Mouse (Mus musculus): ENCODE results near the gene H6pd. TPM values are rescaled to one million over a fixed set of nuclear protein-coding genes. Genes with fewer than 3 reads are reported as not detected.

The H6pd gene
- polyA plus RNA-seq, 1 experiment from 2014 or later = 2.0 TPM

GRCm38 (mm10) chr4:149975730-149976254 is 33.0 kb downstream of the H6pd start:
- Histone ChIP-seq H3K9me3 (ENCODE audit: control insufficient read depth, low read length) (no peaks in the 10 kb centered on the region), H3K4me3 (ENCODE audit: low read depth, low read length) (no peak overlapping the region), H3K36me3 (ENCODE audit: control insufficient read depth, insufficient read depth, low read length) (no peaks in the 10 kb centered on the region), H3K27me3 (ENCODE audit: control insufficient read depth, insufficient read depth, low read length) (no peaks in the 10 kb centered on the region), H3K27ac (ENCODE audit: low read depth, low read length) (no peak overlapping the region), H3K4me2 (ENCODE audit: low read depth, low read length) (no peak overlapping the region), H3K4me1 (ENCODE audit: control insufficient read depth, insufficient read depth, low read length) (no peaks in the 10 kb centered on the region; the same call in 1 of the 2 replicates), H3K9ac (replicated peaks; ENCODE audit: low read depth, low read length) (no peak overlapping the region)
- WGBS = 77% methylated on average over 5 of the region's 5 CpGs
- no peak for ATAC-seq (ENCODE audit: low read depth)

GRCm38 (mm10) chr4:149975291-149975690 is 33.5 kb downstream of the H6pd start:
- H3K9ac ChIP-seq (replicated peaks; ENCODE audit: low read depth, low read length) = no peak overlapping the region
- H3K4me3 ChIP-seq (ENCODE audit: low read depth, low read length) = no peak overlapping the region
- H3K4me2 ChIP-seq (ENCODE audit: low read depth, low read length) = no peak overlapping the region
- ATAC-seq (ENCODE audit: low read depth) = no peak
- H3K27me3 ChIP-seq (ENCODE audit: control insufficient read depth, insufficient read depth, low read length) = no peaks in the 10 kb centered on the region
- WGBS = 83% methylated on average over 8 of the region's 8 CpGs
- no peak overlapping the region for H3K27ac ChIP-seq (ENCODE audit: low read depth, low read length)
- no peaks in the 10 kb centered on the region; the same call in 1 of the 2 replicates for H3K4me1 ChIP-seq (ENCODE audit: control insufficient read depth, insufficient read depth, low read length)
- H3K36me3 ChIP-seq (ENCODE audit: control insufficient read depth, insufficient read depth, low read length) = no peaks in the 10 kb centered on the region
- no peaks in the 10 kb centered on the region for H3K9me3 ChIP-seq (ENCODE audit: control insufficient read depth, low read length)

- no peak for ATAC-seq (ENCODE audit: low read depth)
- no peaks in the 10 kb centered on the region for H3K36me3 ChIP-seq (ENCODE audit: control insufficient read depth, insufficient read depth, low read length)
These were observed 37.4 kb downstream of the H6pd start for GRCm38 (mm10) chr4:149971393-149971792.

GRCm38 (mm10) chr4:149968526-149968925 is 40.3 kb downstream of the H6pd start:
- H3K36me3 ChIP-seq (ENCODE audit: control insufficient read depth, insufficient read depth, low read length) = no peaks in the 10 kb centered on the region
- no peaks in the 10 kb centered on the region for H3K9me3 ChIP-seq (ENCODE audit: control insufficient read depth, low read length)
- ATAC-seq (ENCODE audit: low read depth) = no peak
- WGBS = 28% methylated on average over 6 of the region's 6 CpGs
- H3K4me1 ChIP-seq (ENCODE audit: control insufficient read depth, insufficient read depth, low read length) = no peaks in the 10 kb centered on the region
- no peak overlapping the region for H3K4me2 ChIP-seq (ENCODE audit: low read depth, low read length)
- H3K4me3 ChIP-seq (ENCODE audit: low read depth, low read length) = no peak overlapping the region
- no peaks in the 10 kb centered on the region for H3K27me3 ChIP-seq (ENCODE audit: control insufficient read depth, insufficient read depth, low read length)
- H3K9ac ChIP-seq (replicated peaks; ENCODE audit: low read depth, low read length) = no peak overlapping the region
- H3K27ac ChIP-seq (ENCODE audit: low read depth, low read length) = no peak overlapping the region

More at GRCm38 (mm10) chr4:149971393-149971792, 37.4 kb downstream of the H6pd start:
- Histone ChIP-seq H3K9me3 (ENCODE audit: control insufficient read depth, low read length) (no peaks in the 10 kb centered on the region), H3K9ac (replicated peaks; ENCODE audit: low read depth, low read length) (no peak overlapping the region), H3K27me3 (ENCODE audit: control insufficient read depth, insufficient read depth, low read length) (no peaks in the 10 kb centered on the region), H3K4me3 (ENCODE audit: low read depth, low read length) (no peak overlapping the region), H3K27ac (ENCODE audit: low read depth, low read length) (no peak overlapping the region), H3K4me2 (ENCODE audit: low read depth, low read length) (no peak overlapping the region), H3K4me1 (ENCODE audit: control insufficient read depth, insufficient read depth, low read length) (no peaks in the 10 kb centered on the region)
- 67% methylated on average over 9 of the region's 9 CpGs for WGBS

GRCm38 (mm10) chr4:149966963-149967362 is 41.9 kb downstream of the H6pd start:
- Histone ChIP-seq H3K27ac (ENCODE audit: low read depth, low read length) (no peak overlapping the region), H3K9me3 (ENCODE audit: control insufficient read depth, low read length) (no peaks in the 10 kb centered on the region), H3K4me1 (ENCODE audit: control insufficient read depth, insufficient read depth, low read length) (no peaks in the 10 kb centered on the region), H3K4me2 (ENCODE audit: low read depth, low read length) (no peak overlapping the region), H3K4me3 (ENCODE audit: low read depth, low read length) (no peak overlapping the region), H3K9ac (replicated peaks; ENCODE audit: low read depth, low read length) (no peak overlapping the region), H3K27me3 (ENCODE audit: control insufficient read depth, insufficient read depth, low read length) (no peaks in the 10 kb centered on the region), H3K36me3 (ENCODE audit: control insufficient read depth, insufficient read depth, low read length) (no peaks in the 10 kb centered on the region)
- WGBS = 88% methylated on average over 9 of the region's 9 CpGs
- no peak for ATAC-seq (ENCODE audit: low read depth)

- Histone ChIP-seq H3K27me3 (ENCODE audit: control insufficient read depth, insufficient read depth, low read length) (no peaks in the 10 kb centered on the region), H3K27ac (ENCODE audit: low read depth, low read length) (no peak overlapping the region), H3K9ac (replicated peaks; ENCODE audit: low read depth, low read length) (no peak overlapping the region), H3K4me2 (ENCODE audit: low read depth, low read length) (no peak overlapping the region), H3K9me3 (ENCODE audit: control insufficient read depth, low read length) (no peaks in the 10 kb centered on the region), H3K36me3 (ENCODE audit: control insufficient read depth, insufficient read depth, low read length) (no peaks in the 10 kb centered on the region), H3K4me1 (ENCODE audit: control insufficient read depth, insufficient read depth, low read length) (no peaks in the 10 kb centered on the region), H3K4me3 (ENCODE audit: low read depth, low read length) (no peak overlapping the region)
- ATAC-seq (ENCODE audit: low read depth) = no peak
- 55% methylated on average over 5 of the region's 5 CpGs for WGBS
These were observed 42.6 kb downstream of the H6pd start for GRCm38 (mm10) chr4:149966252-149966651.

GRCm38 (mm10) chr4:149965672-149966071 is 43.2 kb downstream of the H6pd start:
- Histone ChIP-seq H3K9me3 (ENCODE audit: control insufficient read depth, low read length) (no peaks in the 10 kb centered on the region), H3K27me3 (ENCODE audit: control insufficient read depth, insufficient read depth, low read length) (no peaks in the 10 kb centered on the region), H3K4me1 (ENCODE audit: control insufficient read depth, insufficient read depth, low read length) (no peaks in the 10 kb centered on the region), H3K9ac (replicated peaks; ENCODE audit: low read depth, low read length) (no peak overlapping the region), H3K36me3 (ENCODE audit: control insufficient read depth, insufficient read depth, low read length) (no peaks in the 10 kb centered on the region), H3K4me2 (ENCODE audit: low read depth, low read length) (no peak overlapping the region), H3K27ac (ENCODE audit: low read depth, low read length) (no peak overlapping the region), H3K4me3 (ENCODE audit: low read depth, low read length) (no peak overlapping the region)
- 78% methylated on average over 6 of the region's 6 CpGs for WGBS
- ATAC-seq (ENCODE audit: low read depth) = no peak

- 68% methylated on average over 6 of the region's 6 CpGs for WGBS
- H3K36me3 ChIP-seq (ENCODE audit: control insufficient read depth, insufficient read depth, low read length) = no peaks in the 10 kb centered on the region
- no peak overlapping the region for H3K27ac ChIP-seq (ENCODE audit: low read depth, low read length)
- ATAC-seq (ENCODE audit: low read depth) = no peak
- H3K4me2 ChIP-seq (ENCODE audit: low read depth, low read length) = no peak overlapping the region
- H3K9me3 ChIP-seq (ENCODE audit: control insufficient read depth, low read length) = no peaks in the 10 kb centered on the region
- no peak overlapping the region for H3K4me3 ChIP-seq (ENCODE audit: low read depth, low read length)
- H3K9ac ChIP-seq (replicated peaks; ENCODE audit: low read depth, low read length) = no peak overlapping the region
- no peaks in the 10 kb centered on the region for H3K4me1 ChIP-seq (ENCODE audit: control insufficient read depth, insufficient read depth, low read length)
- H3K27me3 ChIP-seq (ENCODE audit: control insufficient read depth, insufficient read depth, low read length) = no peaks in the 10 kb centered on the region
These were observed 43.6 kb downstream of the H6pd start for GRCm38 (mm10) chr4:149965242-149965641.

GRCm38 (mm10) chr4:149964770-149965169 is 44.1 kb downstream of the H6pd start:
- WGBS = 32% methylated on average over 3 of the region's 3 CpGs
- H3K9ac ChIP-seq (replicated peaks; ENCODE audit: low read depth, low read length) = no peak overlapping the region
- no peak for ATAC-seq (ENCODE audit: low read depth)
- no peak overlapping the region for H3K4me3 ChIP-seq (ENCODE audit: low read depth, low read length)
- no peaks in the 10 kb centered on the region for H3K4me1 ChIP-seq (ENCODE audit: control insufficient read depth, insufficient read depth, low read length)
- H3K27ac ChIP-seq (ENCODE audit: low read depth, low read length) = no peak overlapping the region
- H3K9me3 ChIP-seq (ENCODE audit: control insufficient read depth, low read length) = no peaks in the 10 kb centered on the region
- no peaks in the 10 kb centered on the region for H3K27me3 ChIP-seq (ENCODE audit: control insufficient read depth, insufficient read depth, low read length)
- no peaks in the 10 kb centered on the region for H3K36me3 ChIP-seq (ENCODE audit: control insufficient read depth, insufficient read depth, low read length)
- H3K4me2 ChIP-seq (ENCODE audit: low read depth, low read length) = no peak overlapping the region

All from neural tube, embryonic 14.5 days (tissue).